Mouse (Mus musculus) intestine, postnatal 0 days (tissue): ENCODE results near the gene Col6a6. TPM values are rescaled to one million over a fixed set of nuclear protein-coding genes. Genes with fewer than 3 reads are reported as not detected.
"Not testable (repeated sequence)": the region's sequence is repeated elsewhere in the genome, so short reads cannot be mapped to it uniquely, and the experiment has no call there.

Experiments used
- ATAC-seq: fragments of 200-750 bp; cut with Nextera tagmentation; 2 replicates; pipeline ENCODE4 v1.8.0; 2017; ENCODE audit warnings: mild to moderate bottlenecking, moderate TSS enrichment, moderate library complexity
- H3K27ac ChIP-seq: fragments of 300-500 bp; sonication (generic); 2 replicates; pipeline ENCODE4 v1.5.1; 2014; ENCODE audit warnings: mild to moderate bottlenecking, low read depth, low read length, moderate library complexity
- H3K27me3 ChIP-seq: fragments of 300-500 bp; sonication (generic); replicated peaks from 2 replicates; pipeline ENCODE4 v1.6.1; 2014; ENCODE audit warnings: low read length, mixed read lengths; ENCODE audit not compliant: control insufficient read depth, insufficient read depth
- H3K36me3 ChIP-seq: fragments of 300-500 bp; sonication (generic); 2 replicates; pipeline ENCODE4 v1.6.1; 2014; ENCODE audit warnings: mild to moderate bottlenecking, moderate library complexity; ENCODE audit not compliant: control insufficient read depth, insufficient read depth
- H3K4me1 ChIP-seq: fragments of 300-500 bp; sonication (generic); replicated peaks from 2 replicates; pipeline ENCODE4 v1.6.1; 2014; ENCODE audit warnings: antibody characterized with exemption, low read length, mixed read lengths; ENCODE audit not compliant: control insufficient read depth, insufficient read depth
- H3K4me2 ChIP-seq: fragments of 300-500 bp; sonication (generic); replicated peaks from 2 replicates; pipeline ENCODE4 v1.6.1; 2014; ENCODE audit warnings: low read depth, mild to moderate bottlenecking, moderate library complexity
- H3K4me3 ChIP-seq: fragments of 300-500 bp; sonication (generic); 2 replicates; pipeline ENCODE4 v1.5.1; 2014; ENCODE audit warnings: low read depth, low read length
- H3K9ac ChIP-seq: fragments of 300-500 bp; sonication (generic); 2 replicates; pipeline ENCODE4 v1.6.1; 2014; ENCODE audit warnings: mild to moderate bottlenecking, low read depth, low read length
- H3K9me3 ChIP-seq: fragments of 300-500 bp; sonication (generic); 2 replicates; pipeline ENCODE4 v1.6.1; 2016; ENCODE audit warnings: mixed run types; ENCODE audit not compliant: control insufficient read depth
- CTCF ChIP-seq: sonication (generic); IDR thresholded peaks from 2 replicates; pipeline ENCODE4 v1.5.1; 2016; ENCODE audit warnings: low read depth, mild to moderate bottlenecking, control low read depth, antibody characterized with exemption, moderate library complexity
- WGBS: fragments of 180-500 bp; shearing (Covaris S2); extraction: QIAGEN DNeasy Blood & Tissue Kit; methylation state at CpG from one replicate; pipeline ENCODE4 v1.1.7; 2014; 5-methylcytosine and 5-hydroxymethylcytosine counted together
- polyA plus RNA-seq: library from polyadenylated mRNA; unstranded; fragments of >200 nt; fragmentation: Nextera tagmentation; extraction: Ambion mirVana; gene quantifications from 2 replicates; pipeline ENCODE4 v1.2.1, GENCODE M21; 2015

The Col6a6 gene
- polyA plus RNA-seq, 1 experiment from 2014 or later: 0.14 TPM

- Histone ChIP-seq H3K27me3 (no peaks in the 10 kb centered on the region), H3K9ac (no peak overlapping the region), H3K36me3 (peaks cover 37% of the 10 kb centered on the region), H3K4me3 (no peak overlapping the region), H3K4me1 (no peaks in the 10 kb centered on the region), H3K9me3 (no peaks in the 10 kb centered on the region), H3K27ac (no peak overlapping the region), H3K4me2 (no peak overlapping the region)
- WGBS: 42% methylated on average over 2 of the region's 2 CpGs
- ATAC-seq: no peak
- no peak for TF ChIP-seq CTCF
Observed at GRCm38 (mm10) chr9:105656189-105656588, 171.8 kb downstream of the Col6a6 start.

DNA sequence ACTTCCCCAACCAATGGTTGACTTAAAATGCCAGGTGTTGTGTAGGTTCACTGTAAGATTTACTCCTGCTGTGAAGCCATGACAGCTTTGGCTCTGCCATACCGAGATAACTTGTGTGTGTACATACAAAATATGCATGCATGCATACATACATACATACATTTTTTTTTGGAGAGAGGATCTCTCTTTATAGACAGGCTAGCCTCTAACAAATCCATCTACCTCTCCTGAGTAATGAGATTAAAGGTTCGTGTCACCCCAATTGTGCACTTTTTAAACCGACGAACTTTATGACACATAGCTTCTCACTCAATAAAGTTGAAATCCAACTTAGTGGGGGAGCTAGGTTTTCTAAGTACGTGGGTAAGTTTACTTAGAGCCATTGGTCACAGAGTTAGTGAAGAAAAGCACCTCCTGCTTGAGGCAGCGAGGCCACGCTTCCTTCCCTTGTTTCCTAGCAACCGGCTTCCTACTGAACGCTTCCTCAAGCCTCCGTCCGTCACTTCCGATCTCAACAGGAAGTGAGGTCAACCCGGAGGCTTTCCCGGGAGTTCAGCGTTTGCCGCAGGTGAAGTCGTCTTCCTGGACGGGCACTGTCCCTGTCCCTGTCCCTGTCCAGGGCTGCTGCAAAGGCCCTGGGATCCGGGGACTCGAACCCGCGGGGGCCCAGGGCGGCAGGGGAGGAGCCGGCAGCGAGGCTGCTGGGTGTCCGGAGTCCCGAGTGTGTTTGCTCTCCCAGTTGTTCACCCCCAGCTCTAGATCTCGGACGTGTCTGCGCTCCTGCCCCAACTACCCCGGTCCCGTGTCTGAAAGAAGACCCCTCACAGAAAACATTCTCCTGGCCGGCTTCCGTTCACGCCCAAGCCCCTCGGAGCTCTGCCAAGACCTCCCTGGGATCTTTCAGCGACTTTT, 185.2 kb downstream of the Col6a6 start, which contains the start of gene Pik3r4:
Pik3r4 (plus strand) TSS at position 519 of the 912 bp plus-strand sequence.
- peak; percentile 89 for ATAC-seq

DNA sequence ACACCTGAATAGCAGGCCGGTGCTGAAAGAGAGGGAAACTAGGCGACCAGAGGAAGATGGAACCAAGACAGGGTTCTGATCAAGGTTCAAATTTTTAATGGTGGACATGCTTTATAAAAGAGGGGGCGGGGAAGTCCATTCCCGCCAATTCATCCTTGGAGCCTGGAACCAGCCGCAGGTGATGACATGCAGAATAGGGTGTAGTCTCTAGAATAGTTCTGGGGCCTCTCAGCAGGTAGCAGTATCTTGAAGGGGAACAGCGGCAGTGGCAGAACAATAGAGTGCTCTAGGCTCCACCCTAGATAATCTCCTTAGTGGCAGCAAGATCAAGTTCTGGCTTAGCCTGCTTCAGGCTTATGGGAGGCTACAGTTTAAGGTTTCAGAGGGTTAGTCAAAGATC, 186.6 kb downstream of the Col6a6 start:
- not testable (repeated sequence) for H3K9ac ChIP-seq, H3K27ac ChIP-seq, H3K4me3 ChIP-seq, H3K9me3 ChIP-seq, H3K4me1 ChIP-seq, H3K36me3 ChIP-seq, H3K27me3 ChIP-seq, ATAC-seq, H3K4me2 ChIP-seq
- WGBS: 82% methylated on average over 6 of the region's 6 CpGs

More for the DNA sequence above, 185.2 kb downstream of the Col6a6 start, which contains the start of gene Pik3r4:
- no peak for TF ChIP-seq CTCF
- H3K36me3 ChIP-seq: peaks cover 13% of the 10 kb centered on the region
- H3K4me2 ChIP-seq: peak within 1 kb of the TSS; percentile 78
- H3K9ac ChIP-seq: peak within 1 kb of the TSS; percentile 82
- H3K9me3 ChIP-seq: no peaks in the 10 kb centered on the region
- no peaks in the 10 kb centered on the region for H3K4me1 ChIP-seq
- peak within 1 kb of the TSS; percentile 68 for H3K27ac ChIP-seq
- no peaks in the 10 kb centered on the region for H3K27me3 ChIP-seq
- H3K4me3 ChIP-seq: peak within 1 kb of the TSS; percentile 85
- 5% methylated on average over 37 of the region's 37 CpGs for WGBS

Other genes with a start within 250 kb of the Col6a6 start
- gene Pik3r4, start 185.2 kb downstream of the Col6a6 start, polyA plus RNA-seq: 8.4 and 8.9 TPM in 2 replicates
- 3.6 and 4.0 TPM in 2 replicates for gene Col6a5, start 132.5 kb upstream of the Col6a6 start, polyA plus RNA-seq